Mouse (Mus musculus) MEL (cell line): ENCODE measurements at regions not wholly inside any gene's neighbourhood (a gene's known extent, or its start where the extent isn't known, plus 50 kb on each side); places are given as distances from the start of the nearest gene placed in this dataset.

Source experiments
- DNase-seq: peaks from one replicate; pipeline ENCODE4 v3.0.0; 2011; ENCODE audit warnings: low read depth, low spot score
- H3K27ac ChIP-seq: 2 replicates; pipeline ENCODE4 v1.5.1; 2012; ENCODE audit warnings: low read depth, mild to moderate bottlenecking, control low read depth, low read length, moderate library complexity; ENCODE audit not compliant: control insufficient read depth
- H3K27me3 ChIP-seq, 2 experiments: fragments of 150-350 bp in 1 of 2; sonication (generic) in 1 of 2; 2 replicates each; pipeline ENCODE4 v1.6.1; 2012; ENCODE audit warnings: low read length in 2 of 2, mild to moderate bottlenecking in 2 of 2, improper control_type of control experiment in 1 of 2, moderate library complexity in 1 of 2; ENCODE audit not compliant: insufficient read depth in 2 of 2, control insufficient read depth in 1 of 2
- H3K36me3 ChIP-seq, 2 experiments: 2 replicates each; pipeline ENCODE4 v1.6.1; 2012 to 2014; ENCODE audit warnings: low read length in 2 of 2, improper control_type of control experiment in 1 of 2, inconsistent platforms in 1 of 2, mild to moderate bottlenecking in 1 of 2; ENCODE audit not compliant: insufficient read depth in 2 of 2, control insufficient read depth in 1 of 2
- H3K4me1 ChIP-seq, 2 experiments: fragments of 150-350 bp in 1 of 2; sonication (generic) in 1 of 2; 2 replicates each; pipeline ENCODE4 v1.6.1; 2012; ENCODE audit warnings: low read length in 2 of 2, improper control_type of control experiment in 1 of 2, mild to moderate bottlenecking in 1 of 2; ENCODE audit not compliant: insufficient read depth in 2 of 2, control insufficient read depth in 1 of 2
- H3K4me3 ChIP-seq, 2 experiments: fragments of 150-350 bp in 1 of 2; sonication (generic) in 1 of 2; 2 replicates each; pipeline ENCODE4 v1.5.1; 2012; ENCODE audit warnings: low read depth in 2 of 2, low read length in 2 of 2, mild to moderate bottlenecking in 2 of 2, moderate library complexity in 2 of 2, control low read depth in 1 of 2, improper control_type of control experiment in 1 of 2; ENCODE audit not compliant: control insufficient read depth in 1 of 2, insufficient read depth in 1 of 2
- H3K79me2 ChIP-seq: 2 replicates; pipeline ENCODE4 v1.6.1; 2012; ENCODE audit warnings: mild to moderate bottlenecking, low read length, moderate library complexity; ENCODE audit not compliant: control insufficient read depth, poor library complexity, insufficient read depth
- H3K9ac ChIP-seq: 2 replicates; pipeline ENCODE4 v1.6.1; 2012; ENCODE audit warnings: low read depth, mild to moderate bottlenecking, control low read depth, low read length, moderate library complexity; ENCODE audit not compliant: control insufficient read depth, poor library complexity, severe bottlenecking
- H3K9me3 ChIP-seq: fragments of 150-350 bp; sonication (generic); replicated peaks from 2 replicates; pipeline ENCODE4 v1.6.1; 2012; ENCODE audit warnings: mild to moderate bottlenecking, low read length, improper control_type of control experiment, moderate library complexity; ENCODE audit not compliant: insufficient read depth
- BHLHE40 ChIP-seq: IDR thresholded peaks from 2 replicates; pipeline ENCODE4 v1.6.1; 2012; ENCODE audit warnings: low read depth, mild to moderate bottlenecking, inconsistent platforms, low read length, improper control_type of control experiment, borderline replicate concordance
- CHD1 ChIP-seq: IDR thresholded peaks from 2 replicates; pipeline ENCODE4 v1.6.1; 2012; ENCODE audit warnings: low read depth, mild to moderate bottlenecking, inconsistent platforms, low read length, improper control_type of control experiment
- E2F4 ChIP-seq: IDR thresholded peaks from 2 replicates; pipeline ENCODE4 v1.6.1; 2011; ENCODE audit warnings: low read depth, low read length, improper control_type of control experiment, borderline replicate concordance
- ETS1 ChIP-seq: IDR thresholded peaks from 2 replicates; pipeline ENCODE4 v1.6.1; 2012; ENCODE audit warnings: low read depth, mild to moderate bottlenecking, inconsistent platforms, low read length, improper control_type of control experiment, moderate library complexity
- GABPA ChIP-seq: IDR thresholded peaks from 2 replicates; pipeline ENCODE4 v1.6.1; 2012; ENCODE audit warnings: low read depth, mild to moderate bottlenecking, inconsistent platforms, low read length, improper control_type of control experiment, moderate library complexity
- GATA1 ChIP-seq: IDR thresholded peaks from 2 replicates; pipeline ENCODE4 v1.6.1; 2011; ENCODE audit warnings: low read depth, low read length, improper control_type of control experiment
- HCFC1 ChIP-seq: IDR thresholded peaks from 2 replicates; pipeline ENCODE4 v1.6.1; 2012; ENCODE audit warnings: low read depth, mild to moderate bottlenecking, inconsistent platforms, low read length, improper control_type of control experiment, moderate library complexity
- KAT2A ChIP-seq: conservative IDR thresholded peaks from 2 replicates; pipeline ENCODE4 v1.6.1; 2012; ENCODE audit warnings: low read depth, low read length, improper control_type of control experiment, inconsistent platforms
- MAFK ChIP-seq: IDR thresholded peaks from 2 replicates; pipeline ENCODE4 v1.6.1; 2011; ENCODE audit warnings: low read depth, mild to moderate bottlenecking, low read length, improper control_type of control experiment, borderline replicate concordance
- MAX ChIP-seq: IDR thresholded peaks from 2 replicates; pipeline ENCODE4 v1.6.1; 2011; ENCODE audit warnings: low read length, improper control_type of control experiment
- MYC ChIP-seq: IDR thresholded peaks from 2 replicates; pipeline ENCODE4 v1.6.1; 2011; ENCODE audit warnings: low read depth, mild to moderate bottlenecking, low read length, improper control_type of control experiment, moderate library complexity
- POLR2AphosphoS2 ChIP-seq: IDR thresholded peaks from 2 replicates; pipeline ENCODE4 v1.6.1; 2011; ENCODE audit warnings: low read length, improper control_type of control experiment
- POLR2AphosphoS5 ChIP-seq: IDR thresholded peaks from 2 replicates; pipeline ENCODE4 v1.6.1; 2012; ENCODE audit warnings: low read depth, borderline replicate concordance, mild to moderate bottlenecking, inconsistent platforms, low read length, moderate library complexity, mixed read lengths
- SMC3 ChIP-seq: IDR thresholded peaks from 2 replicates; pipeline ENCODE4 v1.6.1; 2011; ENCODE audit warnings: low read depth, low read length, improper control_type of control experiment
- TBP ChIP-seq: IDR thresholded peaks from 2 replicates; pipeline ENCODE4 v1.8.0; 2011; ENCODE audit warnings: low read depth, low read length, improper control_type of control experiment
- TCF12 ChIP-seq: IDR thresholded peaks from 2 replicates; pipeline ENCODE4 v1.6.1; 2014; ENCODE audit warnings: low read depth, mild to moderate bottlenecking, inconsistent platforms, low read length, improper control_type of control experiment, moderate library complexity
- ZMIZ1 ChIP-seq: IDR thresholded peaks from 2 replicates; pipeline ENCODE4 v1.6.1; 2012; ENCODE audit warnings: low read depth, mild to moderate bottlenecking, inconsistent platforms, low read length, improper control_type of control experiment, moderate library complexity

- no peaks in the 10 kb centered on the region; a peak in 1 of 4 replicates for H3K27me3 ChIP-seq
- H3K27ac ChIP-seq: no peak overlapping the region
- TF ChIP-seq SMC3: no peak
- no peak for TF ChIP-seq ZMIZ1
- no peak for TF ChIP-seq HCFC1
- TF ChIP-seq POLR2AphosphoS2: no peak
- TF ChIP-seq CHD1: no peak
- TF ChIP-seq MAFK: no peak
- no peak for TF ChIP-seq E2F4
- TF ChIP-seq GATA1: no peak
- TF ChIP-seq TCF12: no peak
- TF ChIP-seq KAT2A: no peak
- TF ChIP-seq, all 39 proteins: peak for 0
- no peaks in the 10 kb centered on the region for H3K9me3 ChIP-seq
- no peaks in the 10 kb centered on the region for H3K4me1 ChIP-seq
- no peak overlapping the region for H3K9ac ChIP-seq
- no peaks in the 10 kb centered on the region for H3K36me3 ChIP-seq
- H3K79me2 ChIP-seq: no peaks in the 10 kb centered on the region
- H3K4me3 ChIP-seq: no peak overlapping the region
- no peak for DNase-seq
These were observed 118.5 kb upstream of the Kcnj15 start for GRCm38 (mm10) chr16:95138809-95139208.

GRCm38 (mm10) chr16:95141510-95142394 lies 115.6 kb upstream of the Kcnj15 start:
- Histone ChIP-seq H3K4me1 (no peaks in the 10 kb centered on the region), H3K27me3 (no peaks in the 10 kb centered on the region; a peak in 2 of 4 replicates)
- TF ChIP-seq ETS1: no peak
- TF ChIP-seq MAX: no peak
- TF ChIP-seq BHLHE40: no peak
- no peak for TF ChIP-seq MYC
- no peak for TF ChIP-seq TBP
- TF ChIP-seq GABPA: no peak
- no peak for TF ChIP-seq POLR2AphosphoS5
- TF ChIP-seq, all 39 proteins: peak for 0
- H3K9ac ChIP-seq: no peak overlapping the region
- H3K27ac ChIP-seq: no peak overlapping the region
- no peaks in the 10 kb centered on the region for H3K36me3 ChIP-seq
- H3K9me3 ChIP-seq: no peaks in the 10 kb centered on the region
- no peak overlapping the region for H3K4me3 ChIP-seq
- H3K79me2 ChIP-seq: no peaks in the 10 kb centered on the region
- no peak for DNase-seq
